18 mouse cellular contexts compared by ENCODE assay signal in the genomic region with DNA sequence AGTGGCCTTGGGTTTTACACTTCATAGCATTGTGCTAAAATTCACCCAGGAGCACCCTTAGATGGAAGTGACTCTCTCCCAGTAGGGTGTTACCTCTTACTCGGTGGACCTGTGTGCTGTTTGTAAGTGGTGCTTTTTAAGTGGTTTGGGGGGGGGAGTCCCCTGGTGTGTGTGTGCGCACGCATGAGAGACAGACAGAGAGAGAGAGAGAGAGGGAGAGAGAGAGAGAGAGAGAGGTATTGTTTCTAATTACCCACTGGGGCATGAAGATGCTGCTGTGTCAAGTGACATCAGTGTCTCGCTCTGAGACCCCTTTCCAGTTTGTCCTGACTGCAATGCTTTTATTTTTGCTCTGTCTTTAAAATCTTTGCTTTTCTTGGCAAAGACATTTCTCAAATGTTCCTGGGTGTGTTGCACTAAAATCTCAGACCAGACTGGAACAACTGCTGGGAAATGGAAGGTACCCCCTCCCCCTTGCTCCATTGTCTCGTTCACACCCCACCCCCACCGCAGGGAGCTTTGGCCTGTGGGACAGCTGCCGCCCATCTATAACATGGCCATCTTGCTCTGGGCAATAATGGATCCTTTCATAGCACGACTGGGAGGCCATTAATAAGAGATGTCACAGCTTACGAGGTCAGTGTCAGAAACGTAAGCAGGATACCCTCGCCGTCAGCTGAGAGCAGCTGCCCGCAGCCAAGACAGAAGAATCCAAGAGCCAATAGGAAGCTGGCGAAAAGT. TPM values are rescaled to one million over a fixed set of nuclear protein-coding genes. Genes with fewer than 3 reads are reported as not detected.
DNase-seq lines count a peak whose midpoint lies in the region; ATAC-seq lines count a peak whose summit lies in the region.
"Had no signal": no experiment of that assay in that cellular context is flagged by ENCODE, and none has a peak within 500 bp of the region (broad histone marks: within the 10 kb centered on the region; RNA-seq: fewer than 3 reads in every experiment).

No protein-coding gene starts in this region.

- DNase-seq in embryo, embryonic 10 days (ENCODE audit: low spot score): peak; percentile 61
- no peak for DNase-seq in heart, embryonic 10.5 days (ENCODE audit: low spot score)
- DNase-seq in left cerebral cortex, postnatal 14 days (ENCODE audit: low spot score in 2 of 2): no peak
- no peak for DNase-seq in layer of hippocampus, postnatal 14 days (ENCODE audit: low spot score in 2 of 2)
- DNase-seq: adrenal gland, postnatal 25 days; B cell, adult 2 months; cerebellum, adult 11-12 months; layer of hippocampus, adult 9-11 months; lung, adult 2 months; right cerebral cortex, postnatal 25 days had no signal

- peak overlapping the region; percentile 47; the same call in 1 of the 2 replicates for H3K27ac ChIP-seq in forebrain, embryonic 12.5 days
- H3K27ac ChIP-seq in forebrain, embryonic 15.5 days (replicated peaks): no peak overlapping the region
- H3K27ac ChIP-seq in hindbrain, embryonic 12.5 days: peak overlapping the region; percentile 92
- H3K27ac ChIP-seq in neural tube, embryonic 12.5 days: peak overlapping the region; percentile 91
- no peak overlapping the region for H3K27ac ChIP-seq in heart, embryonic 10.5 days
- H3K27ac ChIP-seq: limb, embryonic 13.5 days had no signal

- peaks cover 53% of the 10 kb centered on the region for H3K4me1 ChIP-seq in forebrain, embryonic 12.5 days
- H3K4me1 ChIP-seq in forebrain, embryonic 15.5 days: peaks cover 44% of the 10 kb centered on the region
- H3K4me1 ChIP-seq in hindbrain, embryonic 12.5 days: peaks cover 60% of the 10 kb centered on the region
- peaks cover 67% of the 10 kb centered on the region for H3K4me1 ChIP-seq in neural tube, embryonic 12.5 days
- peaks cover 20% of the 10 kb centered on the region for H3K4me1 ChIP-seq in heart, embryonic 10.5 days
- H3K4me1 ChIP-seq: megakaryocyte, embryonic 14.5 days had no signal

- H3K9me3 ChIP-seq in forebrain, embryonic 12.5 days: no peaks in the 10 kb centered on the region
- no peaks in the 10 kb centered on the region for H3K9me3 ChIP-seq in forebrain, embryonic 15.5 days
- no peaks in the 10 kb centered on the region for H3K9me3 ChIP-seq in hindbrain, embryonic 12.5 days (replicated peaks)
- H3K9me3 ChIP-seq in neural tube, embryonic 12.5 days: no peaks in the 10 kb centered on the region
- H3K9me3 ChIP-seq in heart, embryonic 10.5 days: no peaks in the 10 kb centered on the region
- H3K9me3 ChIP-seq: embryonic facial prominence, embryonic 12.5 days; limb, embryonic 13.5 days; megakaryocyte, embryonic 14.5 days had no signal

- no peaks in the 10 kb centered on the region for H3K36me3 ChIP-seq in forebrain, embryonic 12.5 days (replicated peaks)
- H3K36me3 ChIP-seq in forebrain, embryonic 15.5 days: no peaks in the 10 kb centered on the region
- no peaks in the 10 kb centered on the region for H3K36me3 ChIP-seq in hindbrain, embryonic 12.5 days
- no peaks in the 10 kb centered on the region for H3K36me3 ChIP-seq in neural tube, embryonic 12.5 days
- H3K36me3 ChIP-seq in heart, embryonic 10.5 days: no peaks in the 10 kb centered on the region
- H3K36me3 ChIP-seq: embryonic facial prominence, embryonic 12.5 days; G1E; limb, embryonic 13.5 days had no signal

- peak overlapping the region; percentile 13; the same call in 1 of the 2 replicates for H3K4me2 ChIP-seq in forebrain, embryonic 12.5 days
- no peak overlapping the region for H3K4me2 ChIP-seq in forebrain, embryonic 15.5 days (replicated peaks)
- peak overlapping the region; percentile 17; the same call in 1 of the 2 replicates for H3K4me2 ChIP-seq in hindbrain, embryonic 12.5 days (replicated peaks)
- H3K4me2 ChIP-seq in neural tube, embryonic 12.5 days (replicated peaks): peak overlapping the region; percentile 33
- H3K4me2 ChIP-seq: embryonic facial prominence, embryonic 12.5 days; limb, embryonic 13.5 days had no signal

- H3K27me3 ChIP-seq in forebrain, embryonic 12.5 days: peaks cover 3% of the 10 kb centered on the region; the same call in 1 of the 2 replicates
- 0 out of 2 replicates have a peak, but pooled peaks cover 3% of the 10 kb centered on the region for H3K27me3 ChIP-seq in forebrain, embryonic 15.5 days
- no peaks in the 10 kb centered on the region for H3K27me3 ChIP-seq in hindbrain, embryonic 12.5 days
- H3K27me3 ChIP-seq in neural tube, embryonic 12.5 days (replicated peaks): no peaks in the 10 kb centered on the region
- peaks cover 27% of the 10 kb centered on the region; the same call in 1 of the 2 replicates for H3K27me3 ChIP-seq in heart, embryonic 10.5 days (ENCODE audit: insufficient read depth, poor library complexity, severe bottlenecking)
- H3K27me3 ChIP-seq: embryonic facial prominence, embryonic 12.5 days; limb, embryonic 13.5 days had no signal

- peak; percentile 67 for ATAC-seq in forebrain, embryonic 12.5 days (ENCODE audit: low FRiP score)
- no peak for ATAC-seq in forebrain, embryonic 15.5 days (replicated peaks)
- peak; percentile 64 for ATAC-seq in hindbrain, embryonic 12.5 days (ENCODE audit: low FRiP score)
- peak; percentile 69 for ATAC-seq in neural tube, embryonic 12.5 days (ENCODE audit: low FRiP score, low read depth)

- H3K4me3 ChIP-seq in forebrain, embryonic 12.5 days (replicated peaks): no peak overlapping the region
- no peak overlapping the region for H3K4me3 ChIP-seq in forebrain, embryonic 15.5 days
- no peak overlapping the region for H3K4me3 ChIP-seq in hindbrain, embryonic 12.5 days
- H3K4me3 ChIP-seq in neural tube, embryonic 12.5 days: no peak overlapping the region
- H3K4me3 ChIP-seq in heart, embryonic 10.5 days: no peak overlapping the region
- H3K4me3 ChIP-seq: embryonic facial prominence, embryonic 12.5 days; limb, embryonic 13.5 days; megakaryocyte, embryonic 14.5 days had no signal

- H3K9ac ChIP-seq in forebrain, embryonic 12.5 days: no peak overlapping the region
- no peak overlapping the region for H3K9ac ChIP-seq in forebrain, embryonic 15.5 days (replicated peaks)
- H3K9ac ChIP-seq in hindbrain, embryonic 12.5 days: peak overlapping the region; percentile 18; the same call in 1 of the 2 replicates
- H3K9ac ChIP-seq in neural tube, embryonic 12.5 days: 0 out of 2 replicates have a peak overlapping the region, but pooled peaks have one; percentile 30
- H3K9ac ChIP-seq: embryonic facial prominence, embryonic 12.5 days; limb, embryonic 13.5 days had no signal

- 23% methylated on average over 14 of the region's 14 CpGs for WGBS in forebrain, embryonic 12.5 days
- WGBS in forebrain, embryonic 15.5 days: 28% methylated on average over 14 of the region's 14 CpGs
- WGBS in hindbrain, embryonic 12.5 days: 20% methylated on average over 14 of the region's 14 CpGs
- 10% methylated on average over 14 of the region's 14 CpGs for WGBS in neural tube, embryonic 12.5 days
- WGBS in heart, embryonic 10.5 days: 63% methylated on average over 14 of the region's 14 CpGs

- intact Hi-C loops in left cerebral cortex, postnatal 14 days (cut with DNase I): no loop called here

RNA-seq across cellular contexts. Expression of a gene that starts 10.6 kb away (rescaled TPM):
- 139 and 143 TPM in 2 replicates for polyA plus RNA-seq in forebrain, embryonic 12.5 days (2016; fragmentation: Nextera tagmentation; extraction: Ambion mirVana)
- 116 TPM in 2 replicates for polyA plus RNA-seq in forebrain, embryonic 15.5 days (2015; fragmentation: Nextera tagmentation; extraction: Ambion mirVana)
- 269 TPM in 2 replicates for polyA plus RNA-seq in hindbrain, embryonic 12.5 days (2016; fragmentation: Nextera tagmentation; extraction: Ambion mirVana)
- polyA plus RNA-seq in neural tube, embryonic 12.5 days (2016; fragmentation: Nextera tagmentation; extraction: Ambion mirVana): 425 and 434 TPM in 2 replicates
- 4.7 and 9.1 TPM in 2 replicates for polyA plus RNA-seq in heart, embryonic 10.5 days (2016; fragmentation: Nextera tagmentation; extraction: Ambion mirVana)
- total RNA-seq in left cerebral cortex, postnatal 14 days (2021): 100 to 1,000 TPM; 103 to 107 TPM
- total RNA-seq in layer of hippocampus, postnatal 14 days (2021): 100 to 1,000 TPM; 102 to 105 TPM
- polyA plus RNA-seq: G1E had no signal

Comparison
In these comparisons a context has a peak if more than half of its experiments do, and no peak if none do; other contexts are left out.
1. H3K27ac ChIP-seq: peak in forebrain, embryonic 12.5 days (single experiment), hindbrain, embryonic 12.5 days (single experiment) and neural tube, embryonic 12.5 days (single experiment); none in forebrain, embryonic 15.5 days (single experiment) and heart, embryonic 10.5 days (single experiment).
2. H3K9ac ChIP-seq: peak in hindbrain, embryonic 12.5 days (single experiment) and neural tube, embryonic 12.5 days (single experiment); none in forebrain, embryonic 12.5 days (single experiment) and forebrain, embryonic 15.5 days (single experiment).
3. RNA of a gene that starts 10.6 kb away (polyA plus RNA-seq): 425 to 434 TPM in neural tube, embryonic 12.5 days, 269 TPM in hindbrain, embryonic 12.5 days, 139 to 143 TPM in forebrain, embryonic 12.5 days and 116 TPM in forebrain, embryonic 15.5 days; 4.7 to 9.1 TPM in heart, embryonic 10.5 days; every median in the first group is over 10 times any median in the second.